Mouse (Mus musculus) kidney, adult 2 months (tissue): ENCODE results near the gene C1qbp.

Source experiments
- CTCF ChIP-seq: fragments of 200-500 bp; conservative IDR thresholded peaks from 2 replicates; pipeline ENCODE4 v1.5.1; 2011; ENCODE audit warnings: low read depth, mild to moderate bottlenecking, control low read depth, low read length, moderate library complexity, mixed read lengths; ENCODE audit not compliant: insufficient read depth, insufficient read length
- POLR2A ChIP-seq: fragments of 200-500 bp; IDR thresholded peaks from one replicate; pipeline ENCODE4 v1.6.1; 2011; ENCODE audit warnings: low read depth, low read length, control low read depth

DNA sequence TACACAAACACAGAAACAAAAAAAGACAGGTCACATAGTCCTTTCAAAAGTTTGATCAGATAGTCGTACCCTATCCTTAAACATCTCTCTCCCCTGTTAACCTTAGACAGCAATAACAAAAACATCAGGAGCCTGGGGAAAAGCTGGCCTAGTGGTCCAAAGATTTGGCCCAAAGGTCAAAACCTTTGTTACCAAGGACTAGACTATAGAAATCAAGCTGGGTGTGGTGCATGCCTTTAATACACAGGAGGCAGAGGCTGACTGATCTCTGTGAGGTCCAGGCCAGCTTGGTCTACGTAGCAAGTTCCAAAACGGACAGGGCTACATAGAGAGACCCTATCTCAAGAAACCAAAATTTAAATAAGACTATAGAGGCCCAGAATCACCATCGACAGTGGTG is 28.1 kb downstream of the C1qbp start:
- TF ChIP-seq POLR2A (no peak), CTCF (no peak)
